Mouse (Mus musculus): ENCODE results near the gene Mief1. TPM values are rescaled to one million over a fixed set of nuclear protein-coding genes. Genes with fewer than 3 reads are reported as not detected.

Mief1 gene
- polyA plus RNA-seq, 1 experiment from 2014 or later = 37.7 TPM

GRCm38 (mm10) chr15:80235535-80235934 lies 1.7 kb downstream of the Mief1 start, which contains the start of gene AC140267.1:
Gene AC140267.1 (plus strand): TSS chr15:80235835.
- Histone ChIP-seq H3K36me3 (peaks cover 40% of the 10 kb centered on the region), H3K27ac (no peak within 1 kb of the TSS), H3K27me3 (no peaks in the 10 kb centered on the region), H3K4me1 (replicated peaks) (peaks cover 20% of the 10 kb centered on the region), H3K9me3 (no peaks in the 10 kb centered on the region), H3K4me2 (peak within 1 kb of the TSS; percentile 91), H3K9ac (peak within 1 kb of the TSS; percentile 92), H3K4me3 (peak within 1 kb of the TSS; percentile 89)
- 96% methylated on average over 9 of the region's 9 CpGs for WGBS
- ATAC-seq (ENCODE audit: low FRiP score) = no peak

- 97% methylated on average over 12 of the region's 12 CpGs for WGBS
- no peak for ATAC-seq (ENCODE audit: low FRiP score)
- Histone ChIP-seq H3K4me2 (no peak overlapping the region), H3K27ac (no peak overlapping the region), H3K4me1 (replicated peaks) (no peaks in the 10 kb centered on the region), H3K9ac (no peak overlapping the region), H3K9me3 (no peaks in the 10 kb centered on the region), H3K4me3 (no peak overlapping the region), H3K27me3 (no peaks in the 10 kb centered on the region), H3K36me3 (peaks cover 84% of the 10 kb centered on the region)
Measured at GRCm38 (mm10) chr15:80248135-80248534, 14.3 kb downstream of the Mief1 start.

- Histone ChIP-seq H3K4me3 (no peak overlapping the region), H3K27me3 (no peaks in the 10 kb centered on the region), H3K4me2 (no peak overlapping the region), H3K4me1 (replicated peaks) (peaks cover 3% of the 10 kb centered on the region; the same call in 1 of the 2 replicates), H3K9ac (no peak overlapping the region), H3K27ac (no peak overlapping the region), H3K9me3 (no peaks in the 10 kb centered on the region), H3K36me3 (peaks cover 80% of the 10 kb centered on the region)
- WGBS = 95% methylated on average over 1 of the region's 1 CpGs
- ATAC-seq (ENCODE audit: low FRiP score) = no peak
Measured at GRCm38 (mm10) chr15:80248596-80248995, 14.8 kb downstream of the Mief1 start.

GRCm38 (mm10) chr15:80249672-80250071 lies 15.9 kb downstream of the Mief1 start:
- Histone ChIP-seq H3K27me3 (no peaks in the 10 kb centered on the region), H3K4me1 (replicated peaks) (peaks cover 13% of the 10 kb centered on the region), H3K9ac (no peak overlapping the region), H3K4me3 (no peak overlapping the region), H3K4me2 (no peak overlapping the region), H3K9me3 (no peaks in the 10 kb centered on the region), H3K27ac (no peak overlapping the region), H3K36me3 (peaks cover 72% of the 10 kb centered on the region)
- 97% methylated on average over 10 of the region's 10 CpGs for WGBS
- no peak for ATAC-seq (ENCODE audit: low FRiP score)

- H3K4me2 ChIP-seq = no peak overlapping the region
- no peaks in the 10 kb centered on the region for H3K27me3 ChIP-seq
- H3K9me3 ChIP-seq = no peaks in the 10 kb centered on the region
- no peak overlapping the region for H3K4me3 ChIP-seq
- H3K4me1 ChIP-seq (replicated peaks) = peaks cover 13% of the 10 kb centered on the region
- H3K9ac ChIP-seq = no peak overlapping the region
- H3K27ac ChIP-seq = no peak overlapping the region
- 94% methylated on average over 6 of the region's 6 CpGs for WGBS
- no peak for ATAC-seq (ENCODE audit: low FRiP score)
- H3K36me3 ChIP-seq = peaks cover 66% of the 10 kb centered on the region
Measured at GRCm38 (mm10) chr15:80250586-80250985, 16.8 kb downstream of the Mief1 start.

- peak overlapping the region; percentile 100 for H3K27ac ChIP-seq
- no peaks in the 10 kb centered on the region for H3K9me3 ChIP-seq
- peaks cover 62% of the 10 kb centered on the region for H3K36me3 ChIP-seq
- 0 out of 2 replicates have a peak overlapping the region, but pooled peaks have one; percentile 99 for H3K4me2 ChIP-seq
- H3K27me3 ChIP-seq = no peaks in the 10 kb centered on the region
- WGBS = 51% methylated on average over 2 of the region's 2 CpGs
- peak overlapping the region; percentile 87; the same call in 1 of the 2 replicates for H3K9ac ChIP-seq
- peaks cover 36% of the 10 kb centered on the region for H3K4me1 ChIP-seq (replicated peaks)
- no peak for ATAC-seq (ENCODE audit: low FRiP score)
- no peak overlapping the region for H3K4me3 ChIP-seq
Measured at GRCm38 (mm10) chr15:80253530-80253929, 19.7 kb downstream of the Mief1 start.

- Histone ChIP-seq H3K27ac (peak overlapping the region; percentile 100), H3K9ac (peak overlapping the region; percentile 87), H3K4me1 (replicated peaks) (peaks cover 39% of the 10 kb centered on the region), H3K4me3 (peak overlapping the region; percentile 100), H3K9me3 (no peaks in the 10 kb centered on the region), H3K27me3 (no peaks in the 10 kb centered on the region), H3K36me3 (peaks cover 61% of the 10 kb centered on the region), H3K4me2 (peak overlapping the region; percentile 99)
- WGBS = 52% methylated on average over 6 of the region's 6 CpGs
- ATAC-seq (ENCODE audit: low FRiP score) = no peak
Measured at GRCm38 (mm10) chr15:80254207-80254606, 20.4 kb downstream of the Mief1 start.

GRCm38 (mm10) chr15:80254847-80255645 lies 21.2 kb downstream of the Mief1 start, which contains the start of gene Atf4:
Gene Atf4 (plus strand): TSS chr15:80255184.
- H3K4me3 ChIP-seq = peak within 1 kb of the TSS; percentile 100
- H3K27me3 ChIP-seq = no peaks in the 10 kb centered on the region
- H3K9me3 ChIP-seq = no peaks in the 10 kb centered on the region
- peak within 1 kb of the TSS; percentile 100 for H3K9ac ChIP-seq
- H3K4me1 ChIP-seq (replicated peaks) = peaks cover 44% of the 10 kb centered on the region
- peak within 1 kb of the TSS; percentile 100 for H3K27ac ChIP-seq
- peaks cover 61% of the 10 kb centered on the region for H3K36me3 ChIP-seq
- under 1% methylated on average over 62 of the region's 62 CpGs for WGBS
- H3K4me2 ChIP-seq = peak within 1 kb of the TSS; percentile 99
- ATAC-seq (ENCODE audit: low FRiP score) = peak; percentile 96

- under 1% methylated on average over 45 of the region's 51 CpGs for WGBS
- ATAC-seq (ENCODE audit: low FRiP score) = peak; percentile 25
- Histone ChIP-seq H3K27me3 (no peaks in the 10 kb centered on the region), H3K9me3 (no peaks in the 10 kb centered on the region), H3K4me1 (replicated peaks) (peaks cover 44% of the 10 kb centered on the region), H3K4me3 (peak overlapping the region; percentile 100), H3K36me3 (peaks cover 58% of the 10 kb centered on the region), H3K9ac (peak overlapping the region; percentile 100), H3K4me2 (peak overlapping the region; percentile 99), H3K27ac (peak overlapping the region; percentile 100)
Measured at GRCm38 (mm10) chr15:80255646-80256121, 21.9 kb downstream of the Mief1 start.

- peak overlapping the region; percentile 100 for H3K4me3 ChIP-seq
- 14% methylated on average over 16 of the region's 16 CpGs for WGBS
- peaks cover 44% of the 10 kb centered on the region for H3K4me1 ChIP-seq (replicated peaks)
- peaks cover 52% of the 10 kb centered on the region for H3K36me3 ChIP-seq
- no peak for ATAC-seq (ENCODE audit: low FRiP score)
- H3K9me3 ChIP-seq = no peaks in the 10 kb centered on the region
- peak overlapping the region; percentile 100 for H3K9ac ChIP-seq
- peak overlapping the region; percentile 99 for H3K4me2 ChIP-seq
- no peaks in the 10 kb centered on the region for H3K27me3 ChIP-seq
- H3K27ac ChIP-seq = peak overlapping the region; percentile 100
Measured at GRCm38 (mm10) chr15:80256242-80256641, 22.4 kb downstream of the Mief1 start.

GRCm38 (mm10) chr15:80256656-80257601 lies 23.1 kb downstream of the Mief1 start:
- 68% methylated on average over 12 of the region's 12 CpGs for WGBS
- Histone ChIP-seq H3K9ac (peak overlapping the region; percentile 100), H3K4me1 (replicated peaks) (peaks cover 44% of the 10 kb centered on the region), H3K36me3 (peaks cover 45% of the 10 kb centered on the region), H3K27me3 (no peaks in the 10 kb centered on the region), H3K4me2 (peak overlapping the region; percentile 99), H3K4me3 (peak overlapping the region; percentile 100), H3K9me3 (no peaks in the 10 kb centered on the region), H3K27ac (peak overlapping the region; percentile 100)
- no peak for ATAC-seq (ENCODE audit: low FRiP score)
